Mouse (Mus musculus): ENCODE results near the gene Fbxl7. TPM values are rescaled to one million over a fixed set of nuclear protein-coding genes. Genes with fewer than 3 reads are reported as not detected.

The Fbxl7 gene
- polyA plus RNA-seq, 1 experiment from 2014 or later, result 15.2 TPM

- WGBS, result 93% methylated on average over 1 of the region's 1 CpGs
- no peaks in the 10 kb centered on the region for H3K9me3 ChIP-seq
- peaks cover 20% of the 10 kb centered on the region for H3K4me1 ChIP-seq
- ATAC-seq (ENCODE audit: insufficient number of reproducible peaks, low FRiP score, low TSS enrichment, low read depth), result no peak
- H3K27ac ChIP-seq, result no peak overlapping the region
- no peak overlapping the region for H3K9ac ChIP-seq
- no peaks in the 10 kb centered on the region for H3K36me3 ChIP-seq
- no peak overlapping the region for H3K4me3 ChIP-seq
- H3K27me3 ChIP-seq, result no peaks in the 10 kb centered on the region
- no peak overlapping the region for H3K4me2 ChIP-seq
Measured at GRCm38 (mm10) chr15:26872234-26872633, 23.1 kb downstream of the Fbxl7 start.

GRCm38 (mm10) chr15:26869197-26869596, 26.2 kb downstream of the Fbxl7 start:
- Histone ChIP-seq H3K9me3 (no peaks in the 10 kb centered on the region), H3K4me2 (no peak overlapping the region), H3K4me1 (peaks cover 9% of the 10 kb centered on the region), H3K27me3 (no peaks in the 10 kb centered on the region), H3K27ac (no peak overlapping the region), H3K9ac (no peak overlapping the region), H3K4me3 (no peak overlapping the region), H3K36me3 (no peaks in the 10 kb centered on the region)
- no peak for ATAC-seq (ENCODE audit: insufficient number of reproducible peaks, low FRiP score, low TSS enrichment, low read depth)
- 66% methylated on average over 3 of the region's 3 CpGs for WGBS

- ATAC-seq (ENCODE audit: insufficient number of reproducible peaks, low FRiP score, low TSS enrichment, low read depth), result no peak
- 0 out of 2 replicates have a peak overlapping the region, but pooled peaks have one; percentile 18 for H3K27ac ChIP-seq
- no peak overlapping the region for H3K9ac ChIP-seq
- H3K4me3 ChIP-seq, result no peak overlapping the region
- H3K4me1 ChIP-seq, result peaks cover 9% of the 10 kb centered on the region
- WGBS, result 63% methylated on average over 5 of the region's 5 CpGs
- H3K9me3 ChIP-seq, result no peaks in the 10 kb centered on the region
- no peaks in the 10 kb centered on the region for H3K27me3 ChIP-seq
- H3K36me3 ChIP-seq, result no peaks in the 10 kb centered on the region
- H3K4me2 ChIP-seq, result no peak overlapping the region
Measured at GRCm38 (mm10) chr15:26867521-26867920, 27.9 kb downstream of the Fbxl7 start.

- Histone ChIP-seq H3K9me3 (no peaks in the 10 kb centered on the region), H3K27me3 (no peaks in the 10 kb centered on the region), H3K4me1 (peaks cover 9% of the 10 kb centered on the region), H3K4me3 (no peak overlapping the region), H3K36me3 (no peaks in the 10 kb centered on the region), H3K9ac (no peak overlapping the region), H3K4me2 (no peak overlapping the region), H3K27ac (no peak overlapping the region)
- ATAC-seq (ENCODE audit: insufficient number of reproducible peaks, low FRiP score, low TSS enrichment, low read depth), result no peak
- 79% methylated on average over 2 of the region's 2 CpGs for WGBS
Measured at GRCm38 (mm10) chr15:26862173-26862572, 33.2 kb downstream of the Fbxl7 start.

GRCm38 (mm10) chr15:26849626-26850025, 45.8 kb downstream of the Fbxl7 start:
- Histone ChIP-seq H3K4me1 (peaks cover 5% of the 10 kb centered on the region; the same call in 1 of the 2 replicates), H3K4me3 (no peak overlapping the region), H3K27ac (no peak overlapping the region), H3K9ac (no peak overlapping the region), H3K4me2 (no peak overlapping the region), H3K27me3 (no peaks in the 10 kb centered on the region), H3K36me3 (no peaks in the 10 kb centered on the region), H3K9me3 (no peaks in the 10 kb centered on the region)
- 18% methylated on average over 1 of the region's 1 CpGs for WGBS
- ATAC-seq (ENCODE audit: insufficient number of reproducible peaks, low FRiP score, low TSS enrichment, low read depth), result no peak

GRCm38 (mm10) chr15:26842216-26842615, 53.2 kb downstream of the Fbxl7 start:
- Histone ChIP-seq H3K4me3 (no peak overlapping the region), H3K4me1 (peaks cover 3% of the 10 kb centered on the region; the same call in 1 of the 2 replicates), H3K4me2 (no peak overlapping the region), H3K9me3 (no peaks in the 10 kb centered on the region), H3K27ac (no peak overlapping the region), H3K27me3 (no peaks in the 10 kb centered on the region), H3K9ac (no peak overlapping the region), H3K36me3 (no peaks in the 10 kb centered on the region)
- 58% methylated on average over 6 of the region's 6 CpGs for whole genome bisulfite sequencing
- ATAC-seq (ENCODE audit: insufficient number of reproducible peaks, low FRiP score, low TSS enrichment, low read depth), result no peak

- Histone ChIP-seq H3K4me2 (no peak overlapping the region), H3K36me3 (no peaks in the 10 kb centered on the region), H3K4me1 (peaks cover 3% of the 10 kb centered on the region; the same call in 1 of the 2 replicates), H3K27ac (no peak overlapping the region), H3K4me3 (no peak overlapping the region), H3K9ac (no peak overlapping the region), H3K9me3 (no peaks in the 10 kb centered on the region), H3K27me3 (no peaks in the 10 kb centered on the region)
- 89% methylated on average over 1 of the region's 1 CpGs for WGBS
- no peak for ATAC-seq (ENCODE audit: insufficient number of reproducible peaks, low FRiP score, low TSS enrichment, low read depth)
Measured at GRCm38 (mm10) chr15:26838386-26838785, 57.0 kb downstream of the Fbxl7 start.

GRCm38 (mm10) chr15:26837200-26837599, 58.2 kb downstream of the Fbxl7 start:
- 70% methylated on average over 3 of the region's 3 CpGs for WGBS
- ATAC-seq (ENCODE audit: insufficient number of reproducible peaks, low FRiP score, low TSS enrichment, low read depth), result no peak

GRCm38 (mm10) chr15:26834415-26834814, 61.0 kb downstream of the Fbxl7 start:
- no peaks in the 10 kb centered on the region for H3K27me3 ChIP-seq
- H3K27ac ChIP-seq, result no peak overlapping the region
- H3K9ac ChIP-seq, result no peak overlapping the region
- ATAC-seq (ENCODE audit: insufficient number of reproducible peaks, low FRiP score, low TSS enrichment, low read depth), result no peak
- no peaks in the 10 kb centered on the region for H3K36me3 ChIP-seq
- WGBS, result 85% methylated on average over 5 of the region's 5 CpGs
- H3K9me3 ChIP-seq, result no peaks in the 10 kb centered on the region
- H3K4me2 ChIP-seq, result no peak overlapping the region
- no peak overlapping the region for H3K4me3 ChIP-seq
- H3K4me1 ChIP-seq, result no peaks in the 10 kb centered on the region

More at GRCm38 (mm10) chr15:26837200-26837599, 58.2 kb downstream of the Fbxl7 start:
- H3K9me3 ChIP-seq, result no peaks in the 10 kb centered on the region
- no peaks in the 10 kb centered on the region for H3K27me3 ChIP-seq
- H3K36me3 ChIP-seq, result no peaks in the 10 kb centered on the region
- H3K4me3 ChIP-seq, result no peak overlapping the region
- H3K27ac ChIP-seq, result no peak overlapping the region
- H3K4me2 ChIP-seq, result no peak overlapping the region
- H3K4me1 ChIP-seq, result peaks cover 2% of the 10 kb centered on the region; the same call in 1 of the 2 replicates
- H3K9ac ChIP-seq, result no peak overlapping the region

- Histone ChIP-seq H3K9ac (no peak overlapping the region), H3K9me3 (no peaks in the 10 kb centered on the region), H3K4me3 (no peak overlapping the region), H3K36me3 (no peaks in the 10 kb centered on the region), H3K4me1 (no peaks in the 10 kb centered on the region), H3K27me3 (no peaks in the 10 kb centered on the region), H3K27ac (no peak overlapping the region), H3K4me2 (no peak overlapping the region)
- no peak for ATAC-seq (ENCODE audit: insufficient number of reproducible peaks, low FRiP score, low TSS enrichment, low read depth)
- WGBS, result 80% methylated on average over 4 of the region's 4 CpGs
Measured at GRCm38 (mm10) chr15:26831141-26831540, 64.2 kb downstream of the Fbxl7 start.

GRCm38 (mm10) chr15:26816931-26817330, 78.4 kb downstream of the Fbxl7 start:
- no peak overlapping the region for H3K27ac ChIP-seq

GRCm38 (mm10) chr15:26812856-26813255, 82.5 kb downstream of the Fbxl7 start:
- no peak overlapping the region for H3K9ac ChIP-seq
- 59% methylated on average over 3 of the region's 3 CpGs for WGBS
- H3K27me3 ChIP-seq, result no peaks in the 10 kb centered on the region
- H3K4me3 ChIP-seq, result no peak overlapping the region
- H3K9me3 ChIP-seq, result no peaks in the 10 kb centered on the region
- no peak for ATAC-seq (ENCODE audit: insufficient number of reproducible peaks, low FRiP score, low TSS enrichment, low read depth)
- H3K27ac ChIP-seq, result no peak overlapping the region
- H3K36me3 ChIP-seq, result no peaks in the 10 kb centered on the region
- no peak overlapping the region for H3K4me2 ChIP-seq
- 0 out of 2 replicates have a peak, but pooled peaks cover 4% of the 10 kb centered on the region for H3K4me1 ChIP-seq

More at GRCm38 (mm10) chr15:26816931-26817330, 78.4 kb downstream of the Fbxl7 start:
- Histone ChIP-seq H3K4me1 (0 out of 2 replicates have a peak, but pooled peaks cover 4% of the 10 kb centered on the region), H3K4me3 (no peak overlapping the region), H3K4me2 (no peak overlapping the region), H3K27me3 (no peaks in the 10 kb centered on the region), H3K36me3 (no peaks in the 10 kb centered on the region), H3K9me3 (no peaks in the 10 kb centered on the region), H3K9ac (no peak overlapping the region)
- 59% methylated on average over 1 of the region's 1 CpGs for WGBS
- ATAC-seq (ENCODE audit: insufficient number of reproducible peaks, low FRiP score, low TSS enrichment, low read depth), result no peak

GRCm38 (mm10) chr15:26809569-26809968, 85.8 kb downstream of the Fbxl7 start:
- Histone ChIP-seq H3K4me3 (no peak overlapping the region), H3K4me2 (no peak overlapping the region), H3K9me3 (no peaks in the 10 kb centered on the region), H3K9ac (no peak overlapping the region), H3K4me1 (0 out of 2 replicates have a peak, but pooled peaks cover 4% of the 10 kb centered on the region), H3K36me3 (no peaks in the 10 kb centered on the region), H3K27me3 (no peaks in the 10 kb centered on the region), H3K27ac (no peak overlapping the region)
- no peak for ATAC-seq (ENCODE audit: insufficient number of reproducible peaks, low FRiP score, low TSS enrichment, low read depth)
- WGBS, result 38% methylated on average over 3 of the region's 3 CpGs
